Mouse (Mus musculus) cerebellum, adult 9-10 months (tissue): ENCODE measurements around the gene Tcea2.

Source experiments
- DNase-seq: peaks from one replicate; pipeline ENCODE4 v3.0.0; 2022

Tcea2 gene

DNA sequence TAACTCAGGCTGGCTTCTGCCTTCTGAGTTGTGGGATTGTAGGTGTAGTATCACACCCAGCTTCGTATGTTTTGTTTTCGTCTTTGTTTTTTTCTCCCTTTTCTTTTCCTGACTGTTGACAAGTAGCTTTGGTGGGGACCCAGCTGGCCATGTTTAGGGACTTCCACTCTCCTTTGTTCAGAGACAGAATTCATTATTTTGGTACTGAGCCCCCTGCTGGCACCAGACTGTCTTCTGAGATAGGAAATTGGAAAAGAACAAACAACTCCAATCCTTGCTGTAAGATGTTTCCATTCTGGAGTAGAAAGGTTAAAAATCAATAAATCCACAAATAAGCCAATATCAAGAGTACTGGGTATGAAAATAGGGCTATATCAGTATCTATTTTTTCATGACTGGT, 3.7 kb upstream of the Tcea2 start:
- no peak for DNase-seq

- DNase-seq: no peak
These were observed 2.9 kb upstream of the Tcea2 start for GRCm38 (mm10) chr2:181677096-181677754.

- DNase-seq: no peak
These were observed 2.4 kb upstream of the Tcea2 start for GRCm38 (mm10) chr2:181677755-181678098.

DNA sequence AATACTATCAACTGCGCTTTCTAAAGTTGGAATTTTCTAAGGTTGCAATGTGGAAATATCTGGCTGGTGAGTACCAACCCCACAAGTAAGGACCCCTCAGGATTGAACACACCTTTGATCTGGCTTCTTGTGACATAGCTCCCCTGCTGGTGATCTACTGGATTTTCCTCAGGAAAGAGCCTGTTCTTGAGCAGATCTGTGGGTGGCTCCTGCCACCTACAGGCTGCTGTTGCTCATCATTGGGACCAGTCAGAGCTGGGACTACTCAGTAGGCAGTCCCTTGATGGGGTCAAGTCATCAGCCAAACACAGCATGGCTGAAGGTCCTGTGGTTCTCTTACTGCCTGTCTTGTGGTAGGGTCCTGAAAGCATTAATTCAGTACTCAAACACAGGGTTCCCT, 1.3 kb upstream of the Tcea2 start:
- peak; percentile 82 for DNase-seq

GRCm38 (mm10) chr2:181680716-181681117, 607 bp downstream of the Tcea2 start:
- peak; percentile 53 for DNase-seq

- no peak for DNase-seq
These were observed 1.9 kb downstream of the Tcea2 start for GRCm38 (mm10) chr2:181681978-181682377.

GRCm38 (mm10) chr2:181683381-181683780, 3.3 kb downstream of the Tcea2 start:
- DNase-seq: no peak

GRCm38 (mm10) chr2:181684713-181685112, 4.6 kb downstream of the Tcea2 start:
- no peak for DNase-seq

- DNase-seq: no peak
These were observed 5.6 kb downstream of the Tcea2 start for GRCm38 (mm10) chr2:181685686-181686085.

GRCm38 (mm10) chr2:181687586-181687985, 7.5 kb downstream of the Tcea2 start:
- no peak for DNase-seq

DNA sequence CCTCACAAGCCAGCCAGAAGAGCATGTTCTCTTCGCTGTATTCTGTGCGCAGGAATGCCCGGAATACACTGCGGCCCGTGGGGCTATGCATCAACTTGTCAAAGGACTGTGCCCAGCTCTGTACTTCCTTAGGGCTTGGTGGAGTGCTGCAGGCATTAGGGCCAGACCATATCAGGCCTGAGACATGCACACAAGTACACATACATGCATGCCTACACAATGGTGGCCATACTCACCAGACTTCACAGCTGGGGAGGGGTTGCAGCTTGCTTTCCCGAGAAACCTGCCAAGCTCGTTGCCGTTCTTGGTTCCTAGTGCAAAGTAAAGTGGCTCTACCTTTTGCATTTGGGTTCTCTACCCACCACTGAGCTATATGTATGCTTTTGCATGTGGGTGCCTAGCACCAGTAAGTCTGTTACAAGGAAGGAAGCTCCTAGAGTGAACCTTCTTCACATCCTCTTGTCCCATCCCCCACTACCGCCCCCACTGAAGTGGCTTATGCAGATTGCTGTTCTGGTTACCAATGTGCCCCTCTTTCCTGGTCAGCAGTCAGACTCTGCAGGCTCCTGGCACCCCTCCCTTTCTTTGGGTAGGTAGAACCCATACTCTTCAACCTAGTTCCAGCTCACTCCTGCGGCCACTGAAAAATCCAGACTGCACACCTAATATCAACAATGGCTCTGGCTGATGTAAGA, 9.5 kb downstream of the Tcea2 start:
- no peak for DNase-seq

GRCm38 (mm10) chr2:181691083-181691482, 11.0 kb downstream of the Tcea2 start:
- no peak for DNase-seq

GRCm38 (mm10) chr2:181691571-181691970, 11.5 kb downstream of the Tcea2 start:
- no peak for DNase-seq

DNA sequence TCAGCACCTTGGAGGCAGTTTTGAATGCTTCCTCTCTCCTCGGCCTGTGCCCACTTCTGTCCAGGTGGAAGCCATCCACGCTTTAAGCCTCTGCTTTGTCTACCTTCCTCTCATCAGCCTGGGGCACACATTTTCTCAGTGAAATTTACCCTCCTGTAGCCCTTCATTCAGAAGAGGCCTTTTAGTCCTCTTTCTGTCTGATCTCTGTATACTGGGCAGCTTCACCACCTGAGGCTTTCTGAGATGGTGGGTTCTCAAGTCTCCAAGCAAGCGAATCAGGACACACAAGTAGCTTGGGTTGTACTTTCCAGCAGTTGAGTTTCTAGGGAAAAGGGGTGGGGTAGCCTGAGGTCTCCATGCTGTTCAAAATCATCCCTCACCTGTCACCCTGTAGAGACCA, 12.2 kb downstream of the Tcea2 start:
- DNase-seq: no peak

- DNase-seq: peak; percentile 67
These were observed 13.5 kb downstream of the Tcea2 start, which contains the start of gene Rgs19 for GRCm38 (mm10) chr2:181693339-181694280. TSS of gene Rgs19 (minus strand) at chr2:181693977.

- no peak for DNase-seq
These were observed 14.5 kb downstream of the Tcea2 start for GRCm38 (mm10) chr2:181694581-181694980.

- DNase-seq: no peak
These were observed 15.7 kb downstream of the Tcea2 start for GRCm38 (mm10) chr2:181695776-181696175.

DNA sequence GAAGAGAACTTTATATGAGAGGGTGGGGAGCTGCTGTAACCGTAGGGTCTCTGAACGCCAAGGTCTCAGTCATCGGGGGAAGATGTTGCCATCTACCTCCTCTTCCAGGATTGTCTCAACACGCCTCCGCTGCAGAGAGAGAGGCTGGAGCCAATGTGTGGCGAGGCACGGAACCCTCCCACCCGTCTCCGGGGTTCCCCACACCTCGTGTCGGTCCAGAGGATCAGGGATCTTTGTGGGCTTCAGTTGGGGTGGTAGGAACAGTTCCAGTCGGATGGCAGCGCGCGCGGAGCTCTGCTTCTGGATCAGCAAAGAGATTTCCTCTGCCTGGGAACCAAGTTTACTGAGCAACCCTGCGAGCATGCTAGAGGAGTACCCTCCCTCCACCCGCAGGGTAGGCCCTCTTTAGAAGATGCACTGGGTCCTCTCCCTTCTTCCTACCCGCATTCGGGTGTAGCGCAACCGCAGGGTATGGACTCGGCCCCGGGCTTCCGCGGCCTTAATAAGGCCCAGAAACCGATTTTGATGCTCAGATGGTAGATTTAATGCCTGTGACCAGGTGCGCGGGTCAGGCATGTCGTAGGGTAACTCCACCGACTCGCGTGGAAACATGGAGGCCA, 16.8 kb downstream of the Tcea2 start:
- DNase-seq: no peak

- no peak for DNase-seq
These were observed 18.1 kb downstream of the Tcea2 start, which contains the start of gene Lkaaear1 for GRCm38 (mm10) chr2:181698241-181698640. TSS of gene Lkaaear1 (minus strand) at chr2:181698442.

GRCm38 (mm10) chr2:181706668-181707067, 26.6 kb downstream of the Tcea2 start:
- DNase-seq: no peak

GRCm38 (mm10) chr2:181713749-181714148, 33.6 kb downstream of the Tcea2 start:
- peak; percentile 56 for DNase-seq

DNA sequence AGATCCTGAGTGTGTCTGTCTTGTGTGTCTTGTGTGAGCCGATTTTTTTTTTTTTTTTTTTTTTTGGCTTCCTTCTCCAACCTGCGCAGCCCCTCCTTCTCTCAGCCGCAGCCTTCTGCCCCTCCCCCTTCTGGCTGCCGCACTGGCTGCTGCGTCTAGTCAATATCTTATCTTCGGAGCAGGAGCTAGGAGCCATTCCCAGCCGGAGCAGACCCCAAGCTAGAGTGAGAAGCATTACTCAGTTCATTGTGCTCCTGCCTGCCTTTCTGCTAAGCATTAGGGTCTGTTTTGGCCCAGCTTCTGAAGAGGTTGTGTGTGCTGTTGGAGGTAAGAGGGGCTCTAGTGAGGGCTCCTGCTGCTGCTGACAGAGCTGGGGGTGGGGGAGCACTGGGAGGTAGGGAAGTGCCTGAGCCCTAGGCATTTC, 34.8 kb downstream of the Tcea2 start, which contains the start of gene Oprl1:
Gene Oprl1 (plus strand): TSS at position 114 of the 424 bp plus-strand sequence.
- DNase-seq: no peak

DNA sequence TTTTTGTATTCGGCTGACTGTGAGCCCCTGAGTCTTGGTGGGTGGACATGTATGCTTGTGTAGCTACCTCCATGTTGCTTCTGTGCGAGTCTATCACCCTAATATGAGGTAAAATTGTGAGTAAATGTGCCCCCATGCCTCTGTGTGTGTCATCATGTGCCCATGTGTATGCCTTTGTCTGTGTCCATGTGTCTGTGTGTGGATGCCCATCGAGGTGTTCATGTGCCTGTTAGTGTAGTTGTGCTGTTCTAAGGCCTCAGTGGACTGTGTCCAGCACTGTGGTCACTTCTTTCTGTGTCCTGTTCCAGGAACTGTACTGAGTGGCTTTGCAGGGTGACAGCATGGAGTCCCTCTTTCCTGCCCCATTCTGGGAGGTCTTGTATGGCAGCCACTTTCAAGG, 35.3 kb downstream of the Tcea2 start:
- DNase-seq: no peak
